Mouse (Mus musculus): ENCODE measurements around the gene Dock6.

GRCm38 (mm10) chr9:21823957-21824356 lies 28.5 kb downstream of the Dock6 start:
- TF ChIP-seq CTCF (IDR thresholded peaks at IDR 0.05; ENCODE audit: low read depth) (no peak), EP300 (optimal IDR thresholded peaks at IDR 0.05) (no peak)

Measured in stomach, postnatal 0 days (tissue).